Mouse (Mus musculus) ES-E14 (cell line): ENCODE data around the gene Rab25.

Source experiments
- CHD2 ChIP-seq: IDR thresholded peaks from 2 replicates; pipeline ENCODE4 v1.6.1; 2014; ENCODE audit warnings: mild to moderate bottlenecking, low read depth, low read length, inconsistent platforms
- HCFC1 ChIP-seq: IDR thresholded peaks from 2 replicates; pipeline ENCODE4 v1.6.1; 2012; ENCODE audit warnings: low read length, inconsistent platforms, borderline replicate concordance; ENCODE audit not compliant: insufficient read depth
- MAFK ChIP-seq: IDR thresholded peaks from 2 replicates; pipeline ENCODE4 v1.6.1; 2014; ENCODE audit warnings: mild to moderate bottlenecking, low read depth, low read length, inconsistent platforms; ENCODE audit not compliant: insufficient read depth
- ZC3H11A ChIP-seq: IDR thresholded peaks from 2 replicates; pipeline ENCODE4 v1.6.1; 2012; ENCODE audit warnings: low read depth, mild to moderate bottlenecking, inconsistent platforms, low read length, borderline replicate concordance
- ZNF384 ChIP-seq: IDR thresholded peaks from 2 replicates; pipeline ENCODE4 v1.6.1; 2012; ENCODE audit warnings: low read depth, low read length, inconsistent platforms

DNA sequence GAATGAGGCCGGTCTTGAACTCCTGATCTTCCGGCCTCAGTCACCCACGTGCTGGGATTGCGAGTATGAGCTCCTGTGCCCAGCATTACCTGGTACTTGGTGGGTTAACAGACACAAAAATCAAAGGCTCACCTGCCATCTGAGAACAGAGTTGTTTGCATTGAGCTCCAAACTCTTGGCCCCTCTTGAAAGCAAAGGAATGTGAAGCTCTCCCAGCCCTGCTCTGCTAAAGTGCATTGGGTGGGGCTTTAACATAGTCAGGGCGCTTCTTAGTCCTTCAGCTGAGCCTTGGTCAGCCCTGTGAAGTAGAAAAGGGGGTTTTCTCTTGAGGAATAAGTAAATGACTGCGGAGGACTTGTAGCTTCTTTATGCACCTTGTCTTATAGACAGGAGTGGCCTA lies 37.7 kb upstream of the Rab25 start:
- TF ChIP-seq ZNF384 (no peak), HCFC1 (no peak), ZC3H11A (no peak), CHD2 (no peak), MAFK (no peak)
